Mouse (Mus musculus) myocyte (in vitro differentiated cells): Measurements from ENCODE around the gene Ap4s1.

Experiments used
- CEBPB ChIP-seq: IDR thresholded peaks from 2 replicates; pipeline ENCODE4 v1.6.1; 2011; ENCODE audit warnings: mild to moderate bottlenecking, moderate library complexity; ENCODE audit not compliant: poor library complexity, insufficient read depth, severe bottlenecking
- E2F4 ChIP-seq: IDR thresholded peaks from one replicate; pipeline ENCODE4 v1.6.1; 2011; ENCODE audit warnings: mild to moderate bottlenecking, control low read depth, moderate library complexity; ENCODE audit not compliant: insufficient read depth
- MAX ChIP-seq: IDR thresholded peaks from one replicate; pipeline ENCODE4 v1.6.1; 2011; ENCODE audit warnings: low read depth, mild to moderate bottlenecking, control low read depth
- MYOD1 ChIP-seq, 3 experiments: IDR thresholded peaks; one replicate each; pipeline ENCODE4 v1.6.1; 2011; ENCODE audit warnings: control low read depth in 2 of 3, low read depth in 2 of 3, mild to moderate bottlenecking in 2 of 3, moderate library complexity in 1 of 3; ENCODE audit not compliant: insufficient read length in 2 of 3, control insufficient read depth in 1 of 3
- MYOG ChIP-seq, 3 experiments: IDR thresholded peaks; one replicate each; pipeline ENCODE4 v1.6.1; 2011; ENCODE audit warnings: control low read depth in 2 of 3, low read depth in 2 of 3, mild to moderate bottlenecking in 2 of 3; ENCODE audit not compliant: insufficient read length in 2 of 3, control insufficient read depth in 1 of 3, insufficient read depth in 1 of 3
- POLR2A ChIP-seq: IDR thresholded peaks from one replicate; pipeline ENCODE4 v1.6.1; 2011; ENCODE audit warnings: low read depth, mild to moderate bottlenecking, control low read depth, moderate library complexity; ENCODE audit not compliant: insufficient read length
- POLR2AphosphoS2 ChIP-seq: IDR thresholded peaks from one replicate; pipeline ENCODE4 v1.6.1; 2011; ENCODE audit warnings: low read depth, control low read depth; ENCODE audit not compliant: insufficient read length
- SRF ChIP-seq: IDR thresholded peaks from one replicate; pipeline ENCODE4 v1.6.1; 2011; ENCODE audit warnings: low read depth; ENCODE audit not compliant: control insufficient read depth, insufficient read length
- TCF12 ChIP-seq: IDR thresholded peaks from one replicate; pipeline ENCODE4 v1.6.1; 2011; ENCODE audit warnings: mild to moderate bottlenecking, control low read depth; ENCODE audit not compliant: poor library complexity, insufficient read depth, severe bottlenecking
- TCF3 ChIP-seq: IDR thresholded peaks from one replicate; pipeline ENCODE4 v1.6.1; 2011; ENCODE audit warnings: low read depth, control low read depth; ENCODE audit not compliant: insufficient read length
- USF1 ChIP-seq: IDR thresholded peaks from one replicate; pipeline ENCODE4 v1.6.1; 2011; ENCODE audit warnings: low read depth, mild to moderate bottlenecking, control low read depth, moderate library complexity

GRCm38 (mm10) chr12:51767454-51767853 is 76.6 kb downstream of the Ap4s1 start:
- TF ChIP-seq POLR2A (no peak), TCF12 (no peak), MYOD1 (IDR thresholded peaks at IDR 0.05; ENCODE audit: control insufficient read depth in 1 of 3, insufficient read length in 2 of 3, low read depth in 2 of 3) (no peak), POLR2AphosphoS2 (no peak), MAX (no peak), CEBPB (no peak), E2F4 (no peak), USF1 (no peak), MYOG (IDR thresholded peaks at IDR 0.05; ENCODE audit: control insufficient read depth in 1 of 3, insufficient read depth in 1 of 3, insufficient read length in 2 of 3, low read depth in 2 of 3) (no peak), TCF3 (no peak), SRF (no peak)
